Mouse (Mus musculus) testis, adult 2 months (tissue): ENCODE measurements around the gene Cfap97d1.

Source experiments
- CTCF ChIP-seq: fragments of 200-500 bp; IDR thresholded peaks from 2 replicates; pipeline ENCODE4 v1.5.1; 2012; ENCODE audit warnings: low read depth, mild to moderate bottlenecking, inconsistent platforms, low read length, moderate library complexity; ENCODE audit not compliant: control insufficient read depth, insufficient read depth, insufficient replicate concordance
- POLR2A ChIP-seq: fragments of 200-500 bp; IDR thresholded peaks from 2 replicates; pipeline ENCODE4 v1.6.1; 2012; ENCODE audit warnings: low read depth, mild to moderate bottlenecking, inconsistent platforms, low read length, moderate library complexity; ENCODE audit not compliant: control insufficient read depth

DNA sequence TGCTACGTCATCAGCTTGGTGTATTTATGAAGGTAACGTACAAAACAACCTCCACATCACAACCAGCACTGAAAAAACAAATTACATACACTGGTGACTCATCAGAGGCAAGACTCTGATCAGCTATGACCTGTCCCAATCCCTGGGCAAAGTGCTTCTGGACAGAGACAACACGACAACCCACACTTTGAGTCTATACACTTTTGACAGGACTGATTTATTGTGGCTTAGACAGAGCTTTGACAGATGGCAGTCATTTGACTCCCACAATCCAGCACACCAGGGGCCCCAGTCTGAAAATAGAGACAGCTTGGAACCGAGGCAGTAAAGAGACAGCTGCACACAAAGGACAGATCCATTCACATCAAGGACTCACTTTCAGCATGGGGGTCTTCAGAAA is 15.4 kb downstream of the Cfap97d1 start:
- TF ChIP-seq CTCF (no peak), POLR2A (no peak)
